ENCODE assay signal across 8 mouse cellular contexts in the genomic region with DNA sequence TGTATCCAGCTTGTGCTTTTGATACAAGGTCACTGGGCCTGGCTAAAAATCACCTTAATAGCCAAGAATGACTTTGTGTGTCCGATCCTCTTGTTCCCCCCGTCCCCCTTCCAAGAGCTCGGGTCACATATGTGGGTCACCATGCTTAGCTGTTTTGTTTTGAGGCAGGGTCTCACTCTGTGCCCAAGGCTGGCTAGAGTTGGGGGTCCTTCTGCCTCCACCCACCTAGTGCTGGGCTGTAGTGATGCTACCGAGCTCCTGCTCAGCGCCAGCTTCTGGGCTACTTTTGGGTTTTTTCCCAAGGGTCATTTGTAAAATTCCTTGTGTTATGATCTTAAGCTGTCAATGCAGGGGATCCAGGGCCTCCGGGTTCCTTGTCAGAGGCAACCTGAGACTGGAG. TPM values are rescaled to one million over a fixed set of nuclear protein-coding genes. Genes with fewer than 3 reads are reported as not detected.
DNase-seq lines count a peak whose midpoint lies in the region; ATAC-seq lines count a peak whose summit lies in the region.

No protein-coding gene starts in this region.

- H3K9me3 ChIP-seq in kidney, embryonic 15.5 days (replicated peaks): no peaks in the 10 kb centered on the region
- H3K9me3 ChIP-seq in embryonic facial prominence, embryonic 14.5 days (ENCODE audit: control insufficient read depth, low read length): no peaks in the 10 kb centered on the region
- no peaks in the 10 kb centered on the region for H3K9me3 ChIP-seq in hindbrain, embryonic 15.5 days
- no peaks in the 10 kb centered on the region for H3K9me3 ChIP-seq in midbrain, embryonic 16.5 days (replicated peaks; ENCODE audit: control insufficient read depth, low read length, poor library complexity, severe bottlenecking)

- 0 out of 2 replicates have a peak overlapping the region, but pooled peaks have one; percentile 33 for H3K9ac ChIP-seq in kidney, embryonic 15.5 days
- H3K9ac ChIP-seq in embryonic facial prominence, embryonic 14.5 days (ENCODE audit: low read depth, low read length): no peak overlapping the region
- 0 out of 2 replicates have a peak overlapping the region, but pooled peaks have one; percentile 9 for H3K9ac ChIP-seq in hindbrain, embryonic 15.5 days
- peak overlapping the region; percentile 26; the same call in 1 of the 2 replicates for H3K9ac ChIP-seq in midbrain, embryonic 16.5 days (ENCODE audit: low read depth, low read length)

- H3K4me3 ChIP-seq in kidney, embryonic 15.5 days (replicated peaks): peak overlapping the region; percentile 6; the same call in 1 of the 2 replicates
- H3K4me3 ChIP-seq in embryonic facial prominence, embryonic 14.5 days (ENCODE audit: low read depth, low read length): no peak overlapping the region
- H3K4me3 ChIP-seq in hindbrain, embryonic 15.5 days: 0 out of 2 replicates have a peak overlapping the region, but pooled peaks have one; percentile 5
- no peak overlapping the region for H3K4me3 ChIP-seq in midbrain, embryonic 16.5 days (ENCODE audit: low read depth, low read length)

- H3K4me2 ChIP-seq in kidney, embryonic 15.5 days: peak overlapping the region; percentile 90
- H3K4me2 ChIP-seq in embryonic facial prominence, embryonic 14.5 days (ENCODE audit: low read depth, low read length): peak overlapping the region; percentile 33
- peak overlapping the region; percentile 60 for H3K4me2 ChIP-seq in hindbrain, embryonic 15.5 days
- H3K4me2 ChIP-seq in midbrain, embryonic 16.5 days (ENCODE audit: low read length): peak overlapping the region; percentile 3; the same call in 1 of the 2 replicates

- peak overlapping the region; percentile 82 for H3K27ac ChIP-seq in kidney, embryonic 15.5 days
- peak overlapping the region; percentile 78 for H3K27ac ChIP-seq in embryonic facial prominence, embryonic 14.5 days (replicated peaks; ENCODE audit: low read depth, low read length)
- H3K27ac ChIP-seq in hindbrain, embryonic 15.5 days (replicated peaks): no peak overlapping the region; the same call in 1 of the 2 replicates
- H3K27ac ChIP-seq in midbrain, embryonic 16.5 days (ENCODE audit: low read length): no peak overlapping the region

- DNase-seq in kidney, postnatal 36 days: no peak
- no peak for DNase-seq in embryonic facial prominence, embryonic 14.5 days (ENCODE audit: low spot score)
- DNase-seq in right cerebral cortex, adult 2 months (ENCODE audit: low spot score in 2 of 2): no peak
- DNase-seq in frontal cortex, postnatal 25 days (ENCODE audit: low spot score in 2 of 2): no peak
- DNase-seq in cerebellum, adult 11 months: no peak

- no peaks in the 10 kb centered on the region for H3K27me3 ChIP-seq in kidney, embryonic 15.5 days
- H3K27me3 ChIP-seq in embryonic facial prominence, embryonic 14.5 days (replicated peaks; ENCODE audit: control insufficient read depth, insufficient read depth, low read length): no peaks in the 10 kb centered on the region
- no peaks in the 10 kb centered on the region for H3K27me3 ChIP-seq in hindbrain, embryonic 15.5 days
- H3K27me3 ChIP-seq in midbrain, embryonic 16.5 days (ENCODE audit: control insufficient read depth, insufficient read depth, low read depth, low read length): no peaks in the 10 kb centered on the region

- peaks cover 8% of the 10 kb centered on the region for H3K36me3 ChIP-seq in kidney, embryonic 15.5 days
- H3K36me3 ChIP-seq in embryonic facial prominence, embryonic 14.5 days (ENCODE audit: control insufficient read depth, insufficient read depth, low read length): 0 out of 2 replicates have a peak, but pooled peaks cover 5% of the 10 kb centered on the region
- H3K36me3 ChIP-seq in hindbrain, embryonic 15.5 days: no peaks in the 10 kb centered on the region
- H3K36me3 ChIP-seq in midbrain, embryonic 16.5 days (ENCODE audit: control insufficient read depth, insufficient read depth, low read length): no peaks in the 10 kb centered on the region

- WGBS in kidney, embryonic 15.5 days: 53% methylated on average over 6 of the region's 6 CpGs
- 51% methylated on average over 6 of the region's 6 CpGs for WGBS in embryonic facial prominence, embryonic 14.5 days
- WGBS in hindbrain, embryonic 15.5 days: 78% methylated on average over 6 of the region's 6 CpGs
- WGBS in midbrain, embryonic 16.5 days: 79% methylated on average over 6 of the region's 6 CpGs

- ATAC-seq in kidney, embryonic 15.5 days (replicated peaks; ENCODE audit: low FRiP score): no peak
- ATAC-seq in embryonic facial prominence, embryonic 14.5 days (ENCODE audit: low read depth): no peak
- ATAC-seq in hindbrain, embryonic 15.5 days (ENCODE audit: low FRiP score, low read depth): no peak
- ATAC-seq in midbrain, embryonic 16.5 days: no peak

- H3K4me1 ChIP-seq in kidney, embryonic 15.5 days: peaks cover 58% of the 10 kb centered on the region
- peaks cover 31% of the 10 kb centered on the region for H3K4me1 ChIP-seq in embryonic facial prominence, embryonic 14.5 days (ENCODE audit: control insufficient read depth, insufficient read depth, low read length)
- H3K4me1 ChIP-seq in hindbrain, embryonic 15.5 days (replicated peaks): peaks cover 48% of the 10 kb centered on the region
- H3K4me1 ChIP-seq in midbrain, embryonic 16.5 days (ENCODE audit: control insufficient read depth, insufficient read depth, low read length): peaks cover 34% of the 10 kb centered on the region

RNA-seq across cellular contexts. Expression of gene Ptpa, which starts 2.4 kb away (rescaled TPM):
- 162 and 175 TPM in 2 replicates for polyA plus RNA-seq in kidney, embryonic 15.5 days (2015; fragmentation: Nextera tagmentation; extraction: Ambion mirVana)
- 70.2 and 77.1 TPM in 2 replicates for polyA plus RNA-seq in embryonic facial prominence, embryonic 14.5 days (2014; fragmentation: Nextera tagmentation; extraction: Ambion mirVana)
- 138 and 150 TPM in 2 replicates for polyA plus RNA-seq in hindbrain, embryonic 15.5 days (2015; fragmentation: Nextera tagmentation; extraction: Ambion mirVana)
- polyA plus RNA-seq in midbrain, embryonic 16.5 days (2015; fragmentation: Nextera tagmentation; extraction: Ambion mirVana): 146 and 156 TPM in 2 replicates

RNA-seq across cellular contexts. Expression of gene Crat, which starts 2.6 kb away (rescaled TPM):
- polyA plus RNA-seq in kidney, embryonic 15.5 days (2015; fragmentation: Nextera tagmentation; extraction: Ambion mirVana): 27.2 and 30.9 TPM in 2 replicates
- polyA plus RNA-seq in embryonic facial prominence, embryonic 14.5 days (2014; fragmentation: Nextera tagmentation; extraction: Ambion mirVana): 43.5 and 46.9 TPM in 2 replicates
- 25.7 and 29.5 TPM in 2 replicates for polyA plus RNA-seq in hindbrain, embryonic 15.5 days (2015; fragmentation: Nextera tagmentation; extraction: Ambion mirVana)
- polyA plus RNA-seq in midbrain, embryonic 16.5 days (2015; fragmentation: Nextera tagmentation; extraction: Ambion mirVana): 23.6 and 26.0 TPM in 2 replicates

RNA-seq across cellular contexts. Expression of gene Dolpp1, which starts 26.2 kb away (rescaled TPM):
- polyA plus RNA-seq in kidney, embryonic 15.5 days (2015; fragmentation: Nextera tagmentation; extraction: Ambion mirVana): 36.9 and 37.7 TPM in 2 replicates
- 28.5 and 29.0 TPM in 2 replicates for polyA plus RNA-seq in embryonic facial prominence, embryonic 14.5 days (2014; fragmentation: Nextera tagmentation; extraction: Ambion mirVana)
- polyA plus RNA-seq in hindbrain, embryonic 15.5 days (2015; fragmentation: Nextera tagmentation; extraction: Ambion mirVana): 59.0 and 60.4 TPM in 2 replicates
- polyA plus RNA-seq in midbrain, embryonic 16.5 days (2015; fragmentation: Nextera tagmentation; extraction: Ambion mirVana): 63.6 and 67.8 TPM in 2 replicates

RNA-seq across cellular contexts. Expression of gene Miga2, which starts 54.2 kb away (rescaled TPM):
- 26.4 and 28.8 TPM in 2 replicates for polyA plus RNA-seq in kidney, embryonic 15.5 days (2015; fragmentation: Nextera tagmentation; extraction: Ambion mirVana)
- polyA plus RNA-seq in embryonic facial prominence, embryonic 14.5 days (2014; fragmentation: Nextera tagmentation; extraction: Ambion mirVana): 17.6 and 18.8 TPM in 2 replicates
- 35.0 and 36.0 TPM in 2 replicates for polyA plus RNA-seq in hindbrain, embryonic 15.5 days (2015; fragmentation: Nextera tagmentation; extraction: Ambion mirVana)
- 32.9 and 35.0 TPM in 2 replicates for polyA plus RNA-seq in midbrain, embryonic 16.5 days (2015; fragmentation: Nextera tagmentation; extraction: Ambion mirVana)

RNA-seq across cellular contexts. Expression of gene Ier5l, which starts 55.8 kb away (rescaled TPM):
- polyA plus RNA-seq in kidney, embryonic 15.5 days (2015; fragmentation: Nextera tagmentation; extraction: Ambion mirVana): 3.3 and 3.5 TPM in 2 replicates
- 3.4 TPM in 2 replicates for polyA plus RNA-seq in embryonic facial prominence, embryonic 14.5 days (2014; fragmentation: Nextera tagmentation; extraction: Ambion mirVana)
- polyA plus RNA-seq in hindbrain, embryonic 15.5 days (2015; fragmentation: Nextera tagmentation; extraction: Ambion mirVana): 2.7 and 2.9 TPM in 2 replicates
- 2.0 TPM in 2 replicates for polyA plus RNA-seq in midbrain, embryonic 16.5 days (2015; fragmentation: Nextera tagmentation; extraction: Ambion mirVana)

Comparison
In these comparisons a context has a peak if more than half of its experiments do, and no peak if none do; other contexts are left out.
1. H3K27ac ChIP-seq: peak in kidney, embryonic 15.5 days (single experiment) and embryonic facial prominence, embryonic 14.5 days (single experiment); none in hindbrain, embryonic 15.5 days (single experiment) and midbrain, embryonic 16.5 days (single experiment).
2. H3K4me2 ChIP-seq: peak in every context shown above with its lines; median percentile 90 in kidney, embryonic 15.5 days; 60 in hindbrain, embryonic 15.5 days; 33 in embryonic facial prominence, embryonic 14.5 days; 3 in midbrain, embryonic 16.5 days.
3. H3K4me3 ChIP-seq: peak in kidney, embryonic 15.5 days (single experiment) and hindbrain, embryonic 15.5 days (single experiment); none in embryonic facial prominence, embryonic 14.5 days (single experiment) and midbrain, embryonic 16.5 days (single experiment).